Mouse (Mus musculus): ENCODE results near the gene Ryk. TPM values are rescaled to one million over a fixed set of nuclear protein-coding genes. Genes with fewer than 3 reads are reported as not detected.

Gene Ryk
- total and polyA plus RNA-seq, 2 experiments from 2014 or later = 9.3 to 47.7 TPM

GRCm38 (mm10) chr9:102840792-102841778 is 6.4 kb downstream of the Ryk start:
- no peak overlapping the region for H3K9ac ChIP-seq (replicated peaks; ENCODE audit: low read length)
- no peak for TF ChIP-seq CTCF (IDR thresholded peaks at IDR 0.05; ENCODE audit: low read depth)
- WGBS = 22% methylated on average over 16 of the region's 16 CpGs
- no peak for ATAC-seq
- peaks cover 31% of the 10 kb centered on the region for H3K4me1 ChIP-seq (ENCODE audit: insufficient read depth, low read length)
- no peaks in the 10 kb centered on the region for H3K9me3 ChIP-seq (ENCODE audit: low read length)
- H3K27me3 ChIP-seq (ENCODE audit: insufficient read depth, low read length) = no peaks in the 10 kb centered on the region
- peak; percentile 56 for DNase-seq (ENCODE audit: low spot score)
- peak overlapping the region; percentile 22 for H3K4me2 ChIP-seq (ENCODE audit: low read depth, low read length)
- H3K4me3 ChIP-seq (ENCODE audit: low read length) = no peak overlapping the region
- no peak overlapping the region; the same call in 1 of the 2 replicates for H3K27ac ChIP-seq
- no peaks in the 10 kb centered on the region for H3K36me3 ChIP-seq (ENCODE audit: insufficient read depth, low read length)

- no peak overlapping the region for H3K9ac ChIP-seq (replicated peaks; ENCODE audit: low read length)
- H3K4me1 ChIP-seq (ENCODE audit: insufficient read depth, low read length) = peaks cover 29% of the 10 kb centered on the region
- H3K9me3 ChIP-seq (ENCODE audit: low read length) = no peaks in the 10 kb centered on the region
- WGBS = 7% methylated on average over 1 of the region's 1 CpGs
- DNase-seq (ENCODE audit: low spot score) (peak; percentile 59), ATAC-seq (no peak)
- H3K27ac ChIP-seq = peak overlapping the region; percentile 26; the same call in 1 of the 2 replicates
- H3K27me3 ChIP-seq (ENCODE audit: insufficient read depth, low read length) = no peaks in the 10 kb centered on the region
- no peak overlapping the region for H3K4me2 ChIP-seq (ENCODE audit: low read depth, low read length)
- no peak overlapping the region for H3K4me3 ChIP-seq (ENCODE audit: low read length)
- no peak for TF ChIP-seq CTCF (IDR thresholded peaks at IDR 0.05; ENCODE audit: low read depth)
- H3K36me3 ChIP-seq (ENCODE audit: insufficient read depth, low read length) = no peaks in the 10 kb centered on the region
These were observed 7.1 kb downstream of the Ryk start for GRCm38 (mm10) chr9:102841832-102842231.

GRCm38 (mm10) chr9:102842498-102842897 is 7.8 kb downstream of the Ryk start:
- Histone ChIP-seq H3K9ac (replicated peaks; ENCODE audit: low read length) (no peak overlapping the region), H3K4me2 (ENCODE audit: low read depth, low read length) (no peak overlapping the region), H3K9me3 (ENCODE audit: low read length) (no peaks in the 10 kb centered on the region), H3K27me3 (ENCODE audit: insufficient read depth, low read length) (no peaks in the 10 kb centered on the region), H3K4me3 (ENCODE audit: low read length) (no peak overlapping the region), H3K4me1 (ENCODE audit: insufficient read depth, low read length) (peaks cover 27% of the 10 kb centered on the region), H3K27ac (no peak overlapping the region), H3K36me3 (ENCODE audit: insufficient read depth, low read length) (no peaks in the 10 kb centered on the region)
- TF ChIP-seq CTCF (IDR thresholded peaks at IDR 0.05; ENCODE audit: low read depth) = no peak
- ATAC-seq = no peak
- DNase-seq (ENCODE audit: low spot score) = no peak
- WGBS = 42% methylated on average over 8 of the region's 8 CpGs

- H3K9me3 ChIP-seq (ENCODE audit: low read length) = no peaks in the 10 kb centered on the region
- DNase-seq (ENCODE audit: low spot score) = no peak
- WGBS = 44% methylated on average over 4 of the region's 4 CpGs
- H3K4me2 ChIP-seq (ENCODE audit: low read depth, low read length) = no peak overlapping the region
- H3K36me3 ChIP-seq (ENCODE audit: insufficient read depth, low read length) = no peaks in the 10 kb centered on the region
- peaks cover 31% of the 10 kb centered on the region for H3K4me1 ChIP-seq (ENCODE audit: insufficient read depth, low read length)
- ATAC-seq = no peak
- H3K27ac ChIP-seq = no peak overlapping the region
- no peak for TF ChIP-seq CTCF (IDR thresholded peaks at IDR 0.05; ENCODE audit: low read depth)
- H3K4me3 ChIP-seq (ENCODE audit: low read length) = no peak overlapping the region
- H3K27me3 ChIP-seq (ENCODE audit: insufficient read depth, low read length) = no peaks in the 10 kb centered on the region
- no peak overlapping the region for H3K9ac ChIP-seq (replicated peaks; ENCODE audit: low read length)
These were observed 8.9 kb downstream of the Ryk start for GRCm38 (mm10) chr9:102843577-102843976.

GRCm38 (mm10) chr9:102845851-102846250 is 11.1 kb downstream of the Ryk start:
- Histone ChIP-seq H3K27me3 (ENCODE audit: insufficient read depth, low read length) (no peaks in the 10 kb centered on the region), H3K4me3 (ENCODE audit: low read length) (no peak overlapping the region), H3K4me2 (ENCODE audit: low read depth, low read length) (no peak overlapping the region), H3K4me1 (ENCODE audit: insufficient read depth, low read length) (peaks cover 25% of the 10 kb centered on the region), H3K36me3 (ENCODE audit: insufficient read depth, low read length) (no peaks in the 10 kb centered on the region), H3K27ac (no peak overlapping the region), H3K9ac (replicated peaks; ENCODE audit: low read length) (no peak overlapping the region), H3K9me3 (ENCODE audit: low read length) (no peaks in the 10 kb centered on the region)
- DNase-seq (ENCODE audit: low spot score) (no peak), ATAC-seq (no peak)
- WGBS = 67% methylated on average over 6 of the region's 6 CpGs
- TF ChIP-seq CTCF (IDR thresholded peaks at IDR 0.05; ENCODE audit: low read depth) = no peak

- Histone ChIP-seq H3K36me3 (ENCODE audit: insufficient read depth, low read length) (no peaks in the 10 kb centered on the region), H3K4me1 (ENCODE audit: insufficient read depth, low read length) (peaks cover 21% of the 10 kb centered on the region), H3K9me3 (ENCODE audit: low read length) (no peaks in the 10 kb centered on the region), H3K27ac (no peak overlapping the region), H3K9ac (replicated peaks; ENCODE audit: low read length) (no peak overlapping the region), H3K4me2 (ENCODE audit: low read depth, low read length) (no peak overlapping the region), H3K27me3 (ENCODE audit: insufficient read depth, low read length) (no peaks in the 10 kb centered on the region), H3K4me3 (ENCODE audit: low read length) (no peak overlapping the region)
- ATAC-seq = no peak
- 88% methylated on average over 5 of the region's 5 CpGs for WGBS
- TF ChIP-seq CTCF (IDR thresholded peaks at IDR 0.05; ENCODE audit: low read depth) = no peak
- no peak for DNase-seq (ENCODE audit: low spot score)
These were observed 11.6 kb downstream of the Ryk start for GRCm38 (mm10) chr9:102846348-102846747.

Measured in hindbrain, postnatal 0 days (tissue).